Mouse (Mus musculus): ENCODE data around the gene Llph. TPM values are rescaled to one million over a fixed set of nuclear protein-coding genes. Genes with fewer than 3 reads are reported as not detected.
A peak's percentile ranks its signal among the peaks of the same experiment; 100 is the strongest.

Gene Llph
- polyA plus RNA-seq, 1 experiment from 2014 or later = 68.1 TPM

DNA sequence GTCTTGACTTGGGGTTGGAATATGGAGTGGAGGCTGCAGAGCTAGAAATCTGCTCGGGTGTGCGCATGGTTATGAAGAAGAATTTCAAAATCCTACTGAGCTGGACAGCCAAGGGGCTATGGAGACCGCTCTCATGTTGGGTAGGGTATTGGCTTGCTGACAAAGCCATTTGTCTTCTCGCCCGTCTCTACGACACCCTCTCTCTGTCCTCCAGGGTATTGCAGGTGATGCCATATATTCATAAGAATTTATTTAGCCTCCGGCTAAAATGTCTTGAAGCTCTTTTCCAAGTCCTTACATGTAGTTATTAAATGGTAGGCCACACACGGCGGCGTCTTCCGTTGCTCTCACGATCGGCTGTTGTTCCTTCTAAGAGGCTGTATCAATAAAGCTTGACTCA lies 43.1 kb downstream of the Llph start:
- 97% methylated on average over 13 of the region's 13 CpGs for WGBS
- Histone ChIP-seq H3K27ac (replicated peaks) (no peak overlapping the region), H3K9me3 (no peaks in the 10 kb centered on the region), H3K36me3 (replicated peaks) (no peaks in the 10 kb centered on the region), H3K27me3 (replicated peaks; ENCODE audit: low read depth, poor library complexity, severe bottlenecking) (no peaks in the 10 kb centered on the region), H3K4me3 (no peak overlapping the region), H3K4me1 (peaks cover 49% of the 10 kb centered on the region)
- DNase-seq (ENCODE audit: low spot score) = no peak

GRCm38 (mm10) chr10:120270777-120271176 lies 43.9 kb downstream of the Llph start:
- H3K27ac ChIP-seq (replicated peaks) = no peak overlapping the region
- H3K27me3 ChIP-seq (replicated peaks; ENCODE audit: low read depth, poor library complexity, severe bottlenecking) = no peaks in the 10 kb centered on the region
- DNase-seq (ENCODE audit: low spot score) = no peak
- 81% methylated on average over 4 of the region's 4 CpGs for WGBS
- H3K36me3 ChIP-seq (replicated peaks) = no peaks in the 10 kb centered on the region
- no peaks in the 10 kb centered on the region for H3K9me3 ChIP-seq
- peaks cover 54% of the 10 kb centered on the region for H3K4me1 ChIP-seq
- no peak overlapping the region for H3K4me3 ChIP-seq

- no peak for DNase-seq (ENCODE audit: low spot score)
- WGBS = 70% methylated on average over 6 of the region's 6 CpGs
- H3K4me3 ChIP-seq = no peak overlapping the region
Observed at GRCm38 (mm10) chr10:120271318-120271717, 44.4 kb downstream of the Llph start.

DNA sequence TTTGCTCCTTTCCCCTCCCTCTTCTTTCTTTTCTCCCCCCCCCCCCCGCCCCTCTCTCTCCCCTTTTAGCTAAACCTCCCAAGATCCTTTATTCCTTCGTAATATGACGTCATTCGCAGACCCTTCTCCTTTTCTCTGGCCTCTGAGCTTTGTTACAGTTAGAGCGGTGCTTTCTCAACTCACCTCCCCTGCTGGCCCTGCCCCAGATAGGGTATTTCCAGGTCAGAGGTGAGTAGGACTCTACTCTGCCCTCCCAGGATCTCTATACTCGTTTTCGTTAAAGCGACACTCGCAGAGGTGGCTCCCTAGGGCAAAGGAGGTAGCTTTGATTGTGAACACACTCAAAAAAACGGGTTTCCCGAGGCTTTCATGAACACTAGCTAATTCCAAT lies 45.0 kb downstream of the Llph start:
- Histone ChIP-seq H3K4me3 (peak overlapping the region; percentile 46), H3K36me3 (replicated peaks) (no peaks in the 10 kb centered on the region), H3K27me3 (replicated peaks; ENCODE audit: low read depth, poor library complexity, severe bottlenecking) (no peaks in the 10 kb centered on the region), H3K4me1 (peaks cover 63% of the 10 kb centered on the region), H3K27ac (replicated peaks) (peak overlapping the region; percentile 84), H3K9me3 (no peaks in the 10 kb centered on the region)
- WGBS = 17% methylated on average over 10 of the region's 11 CpGs
- peak; percentile 42 for DNase-seq (ENCODE audit: low spot score)

More at GRCm38 (mm10) chr10:120271318-120271717, 44.4 kb downstream of the Llph start:
- no peaks in the 10 kb centered on the region for H3K27me3 ChIP-seq (replicated peaks; ENCODE audit: low read depth, poor library complexity, severe bottlenecking)
- peaks cover 57% of the 10 kb centered on the region for H3K4me1 ChIP-seq
- H3K9me3 ChIP-seq = no peaks in the 10 kb centered on the region
- peak overlapping the region; percentile 84 for H3K27ac ChIP-seq (replicated peaks)
- no peaks in the 10 kb centered on the region for H3K36me3 ChIP-seq (replicated peaks)

GRCm38 (mm10) chr10:120272270-120272883 lies 45.5 kb downstream of the Llph start:
- Histone ChIP-seq H3K36me3 (replicated peaks) (no peaks in the 10 kb centered on the region), H3K27ac (replicated peaks) (peak overlapping the region; percentile 84), H3K9me3 (no peaks in the 10 kb centered on the region), H3K4me3 (peak overlapping the region; percentile 46), H3K4me1 (peaks cover 67% of the 10 kb centered on the region), H3K27me3 (replicated peaks; ENCODE audit: low read depth, poor library complexity, severe bottlenecking) (no peaks in the 10 kb centered on the region)
- DNase-seq (ENCODE audit: low spot score) = peak; percentile 73
- WGBS = 15% methylated on average over 19 of the region's 19 CpGs

- H3K4me3 ChIP-seq = no peak overlapping the region
- no peaks in the 10 kb centered on the region for H3K9me3 ChIP-seq
- DNase-seq (ENCODE audit: low spot score) = no peak
- H3K27ac ChIP-seq (replicated peaks) = no peak overlapping the region
- WGBS = 65% methylated on average over 7 of the region's 7 CpGs
- no peaks in the 10 kb centered on the region for H3K36me3 ChIP-seq (replicated peaks)
- H3K4me1 ChIP-seq = peaks cover 66% of the 10 kb centered on the region
- no peaks in the 10 kb centered on the region for H3K27me3 ChIP-seq (replicated peaks; ENCODE audit: low read depth, poor library complexity, severe bottlenecking)
Observed at GRCm38 (mm10) chr10:120273335-120273734, 46.5 kb downstream of the Llph start.

DNA sequence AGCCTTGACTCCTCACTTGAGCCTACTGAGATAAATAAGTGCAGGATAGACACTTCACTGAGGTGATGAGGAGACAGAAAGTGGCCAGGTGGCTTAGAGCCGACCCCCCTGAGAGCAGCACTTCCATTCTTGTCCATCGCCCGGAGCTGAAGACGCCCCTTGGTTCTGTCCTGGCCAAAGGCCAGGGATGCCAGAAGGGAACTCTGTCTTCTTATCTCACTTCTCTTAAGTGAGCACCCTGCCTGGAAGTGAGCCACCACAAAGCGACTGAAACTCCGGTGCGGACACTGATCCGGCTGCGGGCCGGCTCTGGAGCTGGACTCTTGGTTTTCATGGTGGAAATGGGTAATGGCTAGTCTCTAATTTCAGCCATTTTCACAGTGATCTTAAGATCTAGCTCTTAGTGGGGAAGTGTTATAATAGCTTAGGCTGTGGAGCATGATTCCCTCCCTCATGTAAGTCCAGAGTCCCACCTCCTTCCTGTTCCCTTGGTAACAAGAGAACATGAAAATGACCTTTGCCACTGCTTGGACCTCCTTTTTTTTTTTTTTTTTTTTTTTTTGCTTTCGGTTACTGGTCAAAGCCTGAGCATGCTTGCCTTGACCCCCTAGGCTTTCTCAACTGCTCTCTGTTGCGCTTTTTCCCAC lies 52.7 kb downstream of the Llph start:
- H3K27ac ChIP-seq (replicated peaks) = peak overlapping the region; percentile 40
- H3K4me3 ChIP-seq = no peak overlapping the region
- 79% methylated on average over 12 of the region's 12 CpGs for WGBS

GRCm38 (mm10) chr10:120280375-120280774 lies 53.5 kb downstream of the Llph start:
- H3K27ac ChIP-seq (replicated peaks) = no peak overlapping the region

More for the DNA sequence above, 52.7 kb downstream of the Llph start:
- H3K9me3 ChIP-seq = no peaks in the 10 kb centered on the region
- no peak for DNase-seq (ENCODE audit: low spot score)
- no peaks in the 10 kb centered on the region for H3K27me3 ChIP-seq (replicated peaks; ENCODE audit: low read depth, poor library complexity, severe bottlenecking)
- H3K4me1 ChIP-seq = peaks cover 44% of the 10 kb centered on the region
- H3K36me3 ChIP-seq (replicated peaks) = no peaks in the 10 kb centered on the region

DNA sequence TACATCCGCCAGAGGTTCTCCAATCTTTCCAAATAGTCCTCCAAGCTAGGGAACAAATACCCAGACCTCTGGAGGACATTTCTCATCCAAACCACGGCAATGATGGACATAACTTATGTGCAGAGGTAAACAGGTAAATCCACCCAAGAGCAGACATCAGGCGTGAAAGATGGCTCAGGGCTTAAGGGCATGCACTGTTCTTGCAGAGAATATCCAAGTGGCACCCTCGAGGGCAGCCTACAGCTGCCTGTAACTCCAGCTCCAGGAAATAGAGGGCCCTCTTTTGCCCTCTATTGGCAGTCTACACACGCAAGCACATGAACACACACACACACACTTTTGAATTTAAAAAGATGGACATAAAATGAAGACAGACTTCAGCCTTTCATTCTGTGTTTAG lies 54.8 kb downstream of the Llph start:
- peaks cover 33% of the 10 kb centered on the region for H3K4me1 ChIP-seq
- no peaks in the 10 kb centered on the region for H3K9me3 ChIP-seq

More at GRCm38 (mm10) chr10:120280375-120280774, 53.5 kb downstream of the Llph start:
- H3K4me3 ChIP-seq = no peak overlapping the region
- H3K27me3 ChIP-seq (replicated peaks; ENCODE audit: low read depth, poor library complexity, severe bottlenecking) = no peaks in the 10 kb centered on the region
- DNase-seq (ENCODE audit: low spot score) = no peak
- 78% methylated on average over 4 of the region's 4 CpGs for WGBS
- H3K9me3 ChIP-seq = no peaks in the 10 kb centered on the region
- H3K36me3 ChIP-seq (replicated peaks) = no peaks in the 10 kb centered on the region
- H3K4me1 ChIP-seq = peaks cover 45% of the 10 kb centered on the region

More for the DNA sequence above, 54.8 kb downstream of the Llph start:
- Histone ChIP-seq H3K27me3 (replicated peaks; ENCODE audit: low read depth, poor library complexity, severe bottlenecking) (no peaks in the 10 kb centered on the region), H3K36me3 (replicated peaks) (no peaks in the 10 kb centered on the region), H3K4me3 (no peak overlapping the region), H3K27ac (replicated peaks) (no peak overlapping the region)
- no peak for DNase-seq (ENCODE audit: low spot score)
- whole genome bisulfite sequencing = 89% methylated on average over 5 of the region's 5 CpGs

Other genes starting within 250 kb of the Llph start
- gene Helb, start 114.1 kb upstream of the Llph start, polyA plus RNA-seq (2016; fragmentation: Nextera tagmentation; extraction: Ambion mirVana) = 6.1 and 6.8 TPM in 2 replicates
- gene Tmbim4, start 25.5 kb upstream of the Llph start, polyA plus RNA-seq (2016; fragmentation: Nextera tagmentation; extraction: Ambion mirVana) = 82.2 and 82.4 TPM in 2 replicates
- 0.72 and 0.96 TPM in 2 replicates for gene Irak3, start 24.9 kb upstream of the Llph start, polyA plus RNA-seq (2016; fragmentation: Nextera tagmentation; extraction: Ambion mirVana)
- gene Hmga2, start 249.4 kb downstream of the Llph start, polyA plus RNA-seq (2016; fragmentation: Nextera tagmentation; extraction: Ambion mirVana) = 90.0 and 94.0 TPM in 2 replicates

All from embryonic facial prominence, embryonic 10.5 days (tissue).